Mouse (Mus musculus) spleen, adult 10 weeks (tissue): ENCODE measurements around the gene Cinp. TPM values are rescaled to one million over a fixed set of nuclear protein-coding genes. Genes with fewer than 3 reads are reported as not detected.

Source experiments
- polyA plus RNA-seq: library from polyadenylated mRNA; stranded (reverse); fragments of 350-450 nt; fragmentation: Illumina TruSeq; extraction: RNeasy Lipid Tissue Mini Kit (QIAGEN cat#74804); gene quantifications from one replicate; pipeline ENCODE4 v1.2.3, GENCODE M21; 2015; ENCODE audit warnings: low replicate concordance; ENCODE audit not compliant: insufficient read depth

Cinp gene
- 53.4 TPM for polyA plus RNA-seq

DNA sequence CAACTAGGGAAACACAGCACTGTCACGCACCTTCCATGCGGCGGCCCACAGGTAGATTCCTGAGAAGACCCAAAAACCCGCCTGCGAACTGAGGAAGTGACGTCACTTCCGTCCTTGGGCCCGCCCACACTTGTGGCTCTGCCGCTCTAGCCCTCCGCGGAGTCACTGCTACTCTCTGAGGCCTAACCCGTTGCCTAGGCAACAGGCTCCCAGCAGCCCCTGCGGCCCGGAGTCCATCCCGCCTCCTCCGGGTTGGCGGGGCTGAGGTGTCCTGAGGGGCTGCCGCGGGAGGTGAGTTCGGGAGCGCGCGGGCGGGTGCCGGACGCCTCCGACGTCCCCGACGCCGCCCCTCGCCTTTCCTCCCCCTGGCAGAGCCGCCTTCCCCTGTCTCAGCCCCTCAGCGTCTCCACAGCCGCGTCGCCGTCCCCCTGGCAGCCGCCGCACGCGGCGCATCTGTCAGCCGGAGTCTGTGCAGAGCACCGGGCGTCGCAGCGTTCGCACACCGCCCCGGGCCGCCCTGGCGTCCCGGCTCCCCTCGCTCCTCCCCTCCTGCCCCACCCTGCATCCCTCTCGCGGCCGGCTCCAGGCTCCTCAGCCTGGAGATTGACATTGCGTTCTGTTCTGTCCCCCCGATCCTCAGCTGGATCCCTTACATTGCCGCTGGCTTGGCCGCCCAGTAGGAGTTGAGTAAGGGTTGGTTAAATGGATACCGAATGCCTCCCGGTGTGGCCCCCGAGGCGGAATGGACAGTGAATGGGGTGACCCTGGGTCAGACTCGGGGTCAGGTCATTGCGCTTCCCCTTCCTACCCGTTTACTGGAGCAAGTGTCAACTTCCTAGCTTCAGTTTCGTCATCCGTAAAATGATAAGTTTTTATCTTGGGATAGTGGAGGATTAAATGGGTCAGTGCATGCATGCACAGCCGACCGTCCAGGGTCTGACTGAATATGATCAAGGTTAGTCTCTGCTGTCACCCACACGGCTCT is at the start of gene Cinp, which contains the start of gene Tecpr2:
Gene Cinp (minus strand): TSS at position 110 of the 985 bp plus-strand sequence.
Gene Tecpr2 (plus strand): TSS at position 229 of the 985 bp plus-strand sequence.

GRCm38 (mm10) chr12:110850010-110850928 is 38.7 kb downstream of the Cinp start, which contains the start of gene Zfp839:
Gene Zfp839, plus strand, starts transcription at chr12:110850253.

DNA sequence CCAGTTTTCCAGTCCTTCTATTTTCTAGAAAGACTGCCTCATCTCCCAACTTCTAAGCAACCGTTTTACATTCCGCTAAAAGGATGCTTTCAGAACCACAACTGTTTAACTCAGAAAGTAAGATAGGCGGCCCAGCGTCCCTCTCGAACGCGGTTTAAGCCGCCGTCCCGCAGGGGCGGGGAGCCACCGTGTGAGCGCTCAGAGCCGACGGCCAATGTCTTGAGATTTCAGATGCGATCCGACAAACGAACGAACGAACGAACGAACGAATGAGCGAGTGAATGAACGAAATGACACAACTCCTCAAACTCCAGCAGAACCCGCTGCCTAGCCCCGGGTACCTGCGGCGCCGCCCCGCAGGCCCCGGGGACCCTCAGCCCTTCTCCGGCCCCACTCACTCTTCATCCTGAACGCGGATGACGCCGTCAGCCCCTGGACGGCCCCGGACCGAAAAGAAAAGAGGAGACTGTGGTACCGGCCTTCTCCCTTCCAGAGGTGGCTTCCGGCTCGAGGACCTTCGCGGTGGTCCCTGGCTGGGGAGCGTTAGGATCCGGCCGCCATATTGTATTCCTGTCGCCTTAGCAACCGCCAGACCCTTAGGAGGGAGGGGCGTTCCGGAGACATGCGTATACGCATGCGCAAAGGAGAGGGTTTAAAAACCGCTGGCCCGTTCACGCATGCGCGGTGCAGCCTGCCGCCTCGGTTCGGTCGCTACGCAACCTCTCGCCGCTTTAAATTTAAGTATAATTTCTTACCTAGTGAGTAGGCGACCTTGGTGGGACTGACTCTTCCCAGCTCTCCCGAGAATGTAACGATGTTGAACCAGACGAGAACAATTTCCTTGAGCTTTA is 48.4 kb downstream of the Cinp start, which contains the start of gene Mok:
Gene Mok (minus strand): TSS at position 592 of the 851 bp plus-strand sequence.

Other genes with a start within 250 kb of the Cinp start
- gene 1700001K19Rik, start 206.5 kb downstream of the Cinp start, polyA plus RNA-seq = not detected
- 397 TPM for gene Hsp90aa1, start 186.4 kb downstream of the Cinp start, polyA plus RNA-seq
- gene Wdr20, start 151.2 kb downstream of the Cinp start, polyA plus RNA-seq = 32.4 TPM
- 0.37 TPM for gene Mok, start 48.2 kb downstream of the Cinp start, polyA plus RNA-seq
- gene Zfp839, start 38.9 kb downstream of the Cinp start, polyA plus RNA-seq = 10.7 TPM
- gene Tecpr2, start 119 bp upstream of the Cinp start, polyA plus RNA-seq = 4.8 TPM
- 0.46 TPM for gene Ankrd9, start 89.9 kb upstream of the Cinp start, polyA plus RNA-seq
- 39.1 TPM for gene Rcor1, start 150.2 kb upstream of the Cinp start, polyA plus RNA-seq